Mouse (Mus musculus) Muller cell, postnatal 12 days (primary cell): ENCODE measurements at regions not wholly inside any gene's neighbourhood (a gene's known extent, or its start where the extent isn't known, plus 50 kb on each side); places are given as distances from the start of the nearest gene placed in this dataset.

Experiments used
- DNase-seq: peaks from one replicate; pipeline ENCODE4 v3.0.0-alpha.2; 2015; ENCODE audit errors: inconsistent ontology term

DNA sequence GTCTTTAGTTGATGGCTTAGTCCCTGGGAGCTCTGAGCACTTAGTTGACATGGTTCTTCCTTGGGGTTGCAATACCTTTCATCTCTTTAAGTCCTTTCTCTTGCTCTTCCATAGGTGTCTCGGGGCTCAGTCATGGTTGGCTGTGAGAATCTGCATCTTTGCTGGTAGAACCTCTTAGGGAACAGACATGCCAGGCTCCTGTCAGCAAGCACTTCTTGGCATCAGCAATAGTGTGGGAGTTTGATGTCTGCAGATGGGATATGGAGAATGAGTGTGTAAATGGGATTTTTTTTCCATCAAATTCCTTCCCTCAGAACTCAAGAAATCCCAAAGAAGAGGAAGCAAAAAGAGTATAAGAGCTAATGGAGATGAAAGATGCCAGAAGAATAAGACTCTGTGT, 1975.9 kb upstream of the Gm12353 start:
- no peak for DNase-seq

GRCm38 (mm10) chr4:17635549-17636530, 1969.4 kb upstream of the Gm12353 start:
- no peak for DNase-seq

DNA sequence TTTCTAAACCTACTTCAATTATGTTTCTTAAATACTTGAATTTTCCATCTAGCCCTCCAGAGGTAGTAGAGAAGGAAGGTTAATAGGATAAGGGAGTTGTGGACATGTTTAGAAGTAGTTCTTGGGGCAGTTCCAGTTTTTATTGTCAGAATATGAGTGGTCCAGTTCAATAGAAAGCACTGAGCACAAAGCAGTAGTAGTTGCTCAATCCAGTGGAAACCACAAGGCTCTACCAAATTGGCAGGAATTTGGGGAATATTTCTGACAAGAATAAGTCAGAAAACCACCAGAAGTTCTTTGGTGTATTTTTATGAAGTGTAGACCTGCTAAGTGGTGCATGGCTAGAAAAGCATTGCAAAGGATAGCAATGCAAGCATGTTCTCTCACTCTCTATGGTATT, 1958.5 kb upstream of the Gm12353 start:
- peak; percentile 24 for DNase-seq

- DNase-seq = peak; percentile 56
Measured at GRCm38 (mm10) chr4:17649350-17649749, 1955.9 kb upstream of the Gm12353 start.

GRCm38 (mm10) chr4:17653551-17653950, 1951.7 kb upstream of the Gm12353 start:
- peak; percentile 9 for DNase-seq

DNA sequence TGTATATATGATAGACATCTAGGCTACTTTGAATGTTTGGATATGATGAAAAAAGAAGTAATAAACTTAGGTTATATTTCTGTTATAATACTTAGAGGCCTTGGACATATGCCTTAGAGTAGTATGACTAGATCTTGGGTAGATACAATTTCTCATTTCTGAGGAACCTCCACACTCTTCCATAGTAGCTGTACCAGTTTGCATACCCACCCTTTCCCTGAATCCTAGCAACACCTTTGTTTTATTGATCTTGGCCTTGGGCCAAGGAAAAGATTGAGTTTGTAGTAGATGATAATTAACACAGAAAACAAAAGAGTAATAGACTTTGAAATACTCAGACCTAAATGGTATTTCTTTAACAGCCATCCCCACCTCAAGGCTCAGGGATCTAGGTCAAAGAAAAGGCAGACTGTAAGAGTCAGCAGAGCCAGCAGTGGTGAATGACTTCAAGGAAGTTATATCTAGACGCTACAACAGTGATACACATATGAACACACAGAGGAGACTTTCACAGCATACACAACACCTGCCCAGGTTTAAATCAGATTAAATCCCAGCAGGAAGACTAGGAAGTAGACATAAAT, 1937.9 kb upstream of the Gm12353 start:
- no peak for DNase-seq
